Mouse (Mus musculus) naive thymus-derived CD4-positive, alpha-beta T cell, adult 2 months (primary cell): Measurements from ENCODE around the gene Cage1.
A peak's percentile ranks its signal among the peaks of the same experiment; 100 is the strongest.

Experiments used
- DNase-seq: peaks from one replicate; pipeline ENCODE4 v3.0.0-alpha.2; 2011; ENCODE audit warnings: low read depth

Gene Cage1

GRCm38 (mm10) chr13:38010444-38010910 is 26.4 kb downstream of the Cage1 start:
- DNase-seq = peak; percentile 50

- peak; percentile 8 for DNase-seq
Measured at GRCm38 (mm10) chr13:38009721-38010408, 27.0 kb downstream of the Cage1 start.

GRCm38 (mm10) chr13:38007972-38008371 is 28.9 kb downstream of the Cage1 start:
- no peak for DNase-seq

GRCm38 (mm10) chr13:38002461-38002860 is 34.4 kb downstream of the Cage1 start:
- DNase-seq = no peak

- no peak for DNase-seq
Measured at GRCm38 (mm10) chr13:37999713-38000112, 37.2 kb downstream of the Cage1 start.

GRCm38 (mm10) chr13:37994405-37994749 is 42.5 kb downstream of the Cage1 start:
- no peak for DNase-seq

- DNase-seq = peak; percentile 94
Measured at GRCm38 (mm10) chr13:37993704-37994404, 43.0 kb downstream of the Cage1 start, which contains the start of gene Ssr1. TSS of gene Ssr1 (minus strand) at chr13:37994217.

GRCm38 (mm10) chr13:37993376-37993703 is 43.5 kb downstream of the Cage1 start:
- no peak for DNase-seq

GRCm38 (mm10) chr13:37992638-37993371 is 44.1 kb downstream of the Cage1 start:
- DNase-seq = peak; percentile 24

- no peak for DNase-seq
Measured at GRCm38 (mm10) chr13:37989701-37990100, 47.2 kb downstream of the Cage1 start.

GRCm38 (mm10) chr13:37986166-37986565 is 50.7 kb downstream of the Cage1 start:
- no peak for DNase-seq

GRCm38 (mm10) chr13:37981063-37981462 is 55.8 kb downstream of the Cage1 start:
- no peak for DNase-seq

GRCm38 (mm10) chr13:37980346-37980745 is 56.5 kb downstream of the Cage1 start:
- no peak for DNase-seq

GRCm38 (mm10) chr13:37979506-37979905 is 57.4 kb downstream of the Cage1 start:
- no peak for DNase-seq

- DNase-seq = no peak
Measured at GRCm38 (mm10) chr13:37974731-37975130, 62.1 kb downstream of the Cage1 start.

GRCm38 (mm10) chr13:37974036-37974435 is 62.8 kb downstream of the Cage1 start:
- DNase-seq = no peak

- no peak for DNase-seq
Measured at GRCm38 (mm10) chr13:37970887-37971530, 65.9 kb downstream of the Cage1 start.

GRCm38 (mm10) chr13:37969988-37970387 is 66.9 kb downstream of the Cage1 start:
- no peak for DNase-seq

GRCm38 (mm10) chr13:37969337-37969736 is 67.5 kb downstream of the Cage1 start:
- peak; percentile 85 for DNase-seq

- DNase-seq = no peak
Measured at GRCm38 (mm10) chr13:37967565-37967964, 69.3 kb downstream of the Cage1 start.

- DNase-seq = no peak
Measured at GRCm38 (mm10) chr13:37967052-37967437, 69.8 kb downstream of the Cage1 start.

GRCm38 (mm10) chr13:37966256-37967051 is 70.4 kb downstream of the Cage1 start:
- DNase-seq = no peak
